Mouse (Mus musculus) brain, adult 10 weeks (tissue): ENCODE measurements around the gene P4ha1. TPM values are rescaled to one million over a fixed set of nuclear protein-coding genes. Genes with fewer than 3 reads are reported as not detected.

ENCODE experiments used
- polyA plus RNA-seq: library from polyadenylated mRNA; stranded (reverse); fragments of 350-450 nt; fragmentation: Illumina TruSeq; extraction: RNeasy Lipid Tissue Mini Kit (QIAGEN cat#74804); gene quantifications from one replicate; pipeline ENCODE4 v1.2.3, GENCODE M21; 2015; ENCODE audit warnings: low read depth, low replicate concordance

The P4ha1 gene
- polyA plus RNA-seq = 44.1 TPM

DNA sequence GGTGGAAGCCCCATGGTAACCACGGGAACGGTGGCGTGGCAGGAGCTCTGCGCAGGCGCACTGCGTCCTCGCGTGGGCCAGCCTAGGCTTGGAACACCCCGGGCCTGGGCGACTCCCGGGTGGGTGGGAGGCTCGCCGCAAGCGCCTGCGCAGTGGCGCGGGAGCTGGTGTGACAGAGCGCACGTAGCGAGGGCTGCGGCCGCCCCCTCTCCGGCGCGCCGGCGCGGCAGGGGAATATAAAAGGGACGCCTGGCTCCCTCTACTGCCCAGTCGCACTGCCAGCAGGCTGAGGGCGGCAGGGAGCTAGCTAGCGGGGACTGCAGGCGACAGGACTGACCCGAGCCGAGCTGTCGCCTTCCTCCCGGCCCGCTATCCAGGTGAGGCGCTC is at the start of gene P4ha1:
Gene P4ha1 (plus strand): TSS at position 197 of the 388 bp plus-strand sequence.

DNA sequence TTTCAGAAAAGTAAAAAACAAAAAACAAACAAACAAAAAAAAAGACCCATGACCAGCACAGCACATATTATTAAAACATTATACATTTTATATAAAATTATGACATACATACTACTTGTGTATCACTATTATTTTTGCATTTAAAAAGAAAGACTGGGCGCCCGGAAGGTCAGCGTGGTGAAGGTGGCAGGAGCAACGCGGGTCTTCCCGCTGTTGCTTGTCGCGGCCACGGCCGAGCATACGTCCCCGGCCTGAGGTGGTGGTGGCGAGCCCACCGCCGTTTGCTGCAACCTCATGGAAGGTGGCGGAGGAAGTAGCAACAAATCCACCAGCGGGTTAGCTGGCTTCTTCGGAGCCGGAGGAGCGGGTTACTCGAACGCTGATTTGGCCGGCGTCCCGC is 72.4 kb downstream of the P4ha1 start, which contains the start of gene Gm10273:
Gene Gm10273 (plus strand): TSS at position 172 of the 400 bp plus-strand sequence.

DNA sequence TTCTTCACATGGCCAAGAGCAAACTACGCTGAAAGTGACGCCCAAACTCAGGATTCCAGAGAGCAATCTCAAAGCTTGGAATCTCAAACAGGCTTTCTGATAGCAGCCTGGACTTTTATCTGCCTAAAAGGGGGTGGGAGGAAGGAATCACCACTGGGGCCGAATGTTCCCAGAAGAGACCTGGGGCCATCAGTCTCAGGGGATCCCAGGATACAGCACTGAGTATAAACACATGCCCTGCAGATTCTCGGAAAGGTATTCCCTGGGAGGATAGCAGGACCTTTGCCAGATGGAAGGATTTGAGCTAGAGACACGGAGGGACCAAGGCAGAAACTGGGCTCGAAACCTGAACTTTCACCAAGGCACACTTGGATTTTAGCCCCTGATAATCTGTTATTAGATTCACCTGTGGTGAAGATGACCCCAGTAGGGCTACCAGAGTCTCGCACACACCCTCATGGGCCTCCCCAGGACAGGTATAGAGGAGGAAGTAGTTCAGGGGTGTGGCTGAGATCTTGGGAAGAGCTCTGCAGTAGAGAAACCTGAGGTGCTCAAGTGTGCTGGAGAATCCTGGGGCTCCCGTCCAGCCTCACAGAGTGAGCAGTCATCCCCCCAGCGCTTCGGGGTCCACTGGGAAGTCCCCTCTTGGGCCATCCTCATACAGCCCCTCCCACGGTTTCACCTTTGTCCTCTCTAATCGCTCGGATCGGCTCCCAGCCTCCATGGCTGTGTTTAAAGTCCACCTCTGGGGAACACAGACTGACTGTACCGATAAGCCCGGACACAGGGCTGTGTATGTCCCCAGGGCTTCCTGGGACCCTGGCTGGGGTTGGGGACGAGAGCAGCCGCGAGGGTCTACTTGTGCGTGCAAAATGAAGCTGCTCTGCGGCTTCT is 80.0 kb downstream of the P4ha1 start, which contains the start of gene Pla2g12b:
Gene Pla2g12b (plus strand): TSS at position 762 of the 894 bp plus-strand sequence.

Other genes starting within 250 kb of the P4ha1 start
- 7.8 TPM for gene Sept10, start 101.4 kb upstream of the P4ha1 start, polyA plus RNA-seq
- gene Sowahc, start 101.3 kb upstream of the P4ha1 start, polyA plus RNA-seq = 7.1 TPM
- 3.7 TPM for gene Gm10273, start 72.3 kb downstream of the P4ha1 start, polyA plus RNA-seq
- not detected for gene Pla2g12b, start 80.4 kb downstream of the P4ha1 start, polyA plus RNA-seq
- not detected for gene Oit3, start 118.5 kb downstream of the P4ha1 start, polyA plus RNA-seq